Mouse (Mus musculus): Measurements from ENCODE around the gene Hist1h4a.
"Not testable (repeated sequence)": the region's sequence is repeated elsewhere in the genome, so short reads cannot be mapped to it uniquely, and the experiment has no call there.

The Hist1h4a gene

DNA sequence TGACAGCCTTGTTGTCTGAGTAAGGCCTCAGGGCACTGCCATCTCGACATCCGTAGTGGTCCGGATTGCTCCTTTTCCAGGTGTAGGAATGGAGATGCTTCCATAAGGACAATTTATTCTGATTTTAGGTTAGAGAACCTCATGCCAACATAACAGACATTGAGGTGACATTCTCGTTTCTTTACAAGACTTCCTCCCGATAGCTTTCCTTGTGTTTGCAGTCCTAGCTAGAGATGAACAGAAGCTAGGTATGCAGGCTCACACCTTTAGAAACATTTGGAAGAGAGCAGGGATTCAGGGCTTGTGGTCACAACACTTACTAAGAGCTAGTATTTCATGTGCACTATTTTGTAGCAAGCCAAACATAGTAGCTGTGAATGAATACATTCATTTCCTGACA is 17.8 kb downstream of the Hist1h4a start:
- DNase-seq (ENCODE audit: low read depth, low spot score): no peak

DNA sequence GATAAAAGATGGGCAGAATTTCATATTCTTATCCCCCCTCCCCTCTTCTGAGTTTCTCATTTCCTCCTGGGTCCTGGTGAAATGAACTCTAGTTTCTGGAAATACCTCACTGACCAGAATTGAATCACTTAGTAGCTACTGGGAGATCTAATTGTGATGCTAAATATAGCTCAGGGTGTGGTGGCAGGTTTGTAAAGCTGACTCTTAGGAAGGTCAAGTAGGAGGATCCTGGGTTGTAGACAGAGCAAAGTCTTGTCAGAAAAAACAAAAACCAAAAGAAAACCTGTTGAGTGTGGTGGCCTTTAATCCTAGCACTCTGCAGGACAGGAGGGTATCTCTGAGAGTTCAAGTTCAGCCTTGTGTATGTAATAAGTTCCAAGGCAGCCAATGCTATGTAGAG is 19.0 kb downstream of the Hist1h4a start:
- no peak for DNase-seq (ENCODE audit: low read depth, low spot score)

DNA sequence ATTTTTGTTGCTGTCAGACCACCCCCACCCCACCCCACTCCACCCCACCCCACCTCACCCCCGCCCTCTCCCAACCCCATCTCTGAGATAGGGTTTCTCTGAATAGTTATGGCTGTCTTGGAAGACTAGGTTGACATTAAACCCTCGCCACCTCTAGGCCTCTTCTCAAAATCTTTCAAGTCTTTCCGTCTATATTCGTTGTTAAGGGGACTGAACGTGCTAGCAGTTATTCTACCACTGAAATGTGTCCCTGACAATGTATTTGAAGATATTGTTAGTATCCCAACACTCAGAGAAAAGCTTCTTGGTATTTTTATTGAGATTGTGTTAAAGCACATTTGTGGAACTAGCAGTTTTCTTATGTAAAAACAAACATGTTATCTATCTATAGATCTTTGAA is 20.1 kb downstream of the Hist1h4a start:
- DNase-seq (ENCODE audit: low read depth, low spot score): no peak

DNA sequence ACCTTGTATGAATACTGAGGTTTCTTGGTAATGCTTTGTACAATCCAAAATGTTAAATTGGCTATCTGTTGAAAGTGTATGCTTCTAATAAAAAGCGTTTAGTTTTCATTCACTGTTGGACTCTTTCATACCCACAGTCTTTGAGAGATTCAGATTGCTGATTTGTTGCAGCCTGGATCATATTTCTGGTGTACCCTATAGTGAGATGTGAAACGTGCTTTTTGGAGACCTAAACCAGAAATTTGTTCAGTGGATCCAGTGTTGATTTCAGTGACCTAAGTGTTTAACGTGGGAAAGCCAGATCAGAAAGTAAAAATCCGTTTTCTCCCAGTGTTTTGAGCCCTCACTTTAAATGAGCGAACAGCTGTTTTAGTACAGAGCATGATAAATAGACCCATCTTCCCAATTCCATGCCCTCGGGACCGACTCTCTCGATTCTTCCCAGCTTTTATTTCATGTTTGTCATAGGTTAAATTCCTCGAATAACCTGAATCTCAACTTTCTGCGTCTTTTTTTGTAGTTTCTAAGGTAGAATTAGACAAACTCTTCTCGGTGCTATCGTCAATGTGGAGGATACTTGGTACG is 20.7 kb downstream of the Hist1h4a start:
- no peak for DNase-seq (ENCODE audit: low read depth, low spot score)

DNA sequence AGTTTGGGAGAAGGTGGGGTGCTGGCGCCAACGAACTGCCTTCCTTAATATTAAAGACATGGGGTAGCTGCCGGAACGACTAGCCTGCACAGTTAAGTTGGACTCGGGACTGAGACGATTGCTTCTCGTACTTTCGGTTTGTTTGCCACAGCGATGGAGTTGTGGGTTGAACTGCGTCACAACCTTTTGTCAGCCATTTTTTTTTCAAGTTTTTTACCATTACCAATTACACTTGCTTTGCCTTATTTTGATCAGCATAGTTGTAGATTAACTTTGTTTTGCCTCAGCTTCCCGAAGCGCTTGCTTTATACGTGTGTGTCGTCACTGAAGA is 21.1 kb downstream of the Hist1h4a start:
- DNase-seq (ENCODE audit: low read depth, low spot score): no peak

DNA sequence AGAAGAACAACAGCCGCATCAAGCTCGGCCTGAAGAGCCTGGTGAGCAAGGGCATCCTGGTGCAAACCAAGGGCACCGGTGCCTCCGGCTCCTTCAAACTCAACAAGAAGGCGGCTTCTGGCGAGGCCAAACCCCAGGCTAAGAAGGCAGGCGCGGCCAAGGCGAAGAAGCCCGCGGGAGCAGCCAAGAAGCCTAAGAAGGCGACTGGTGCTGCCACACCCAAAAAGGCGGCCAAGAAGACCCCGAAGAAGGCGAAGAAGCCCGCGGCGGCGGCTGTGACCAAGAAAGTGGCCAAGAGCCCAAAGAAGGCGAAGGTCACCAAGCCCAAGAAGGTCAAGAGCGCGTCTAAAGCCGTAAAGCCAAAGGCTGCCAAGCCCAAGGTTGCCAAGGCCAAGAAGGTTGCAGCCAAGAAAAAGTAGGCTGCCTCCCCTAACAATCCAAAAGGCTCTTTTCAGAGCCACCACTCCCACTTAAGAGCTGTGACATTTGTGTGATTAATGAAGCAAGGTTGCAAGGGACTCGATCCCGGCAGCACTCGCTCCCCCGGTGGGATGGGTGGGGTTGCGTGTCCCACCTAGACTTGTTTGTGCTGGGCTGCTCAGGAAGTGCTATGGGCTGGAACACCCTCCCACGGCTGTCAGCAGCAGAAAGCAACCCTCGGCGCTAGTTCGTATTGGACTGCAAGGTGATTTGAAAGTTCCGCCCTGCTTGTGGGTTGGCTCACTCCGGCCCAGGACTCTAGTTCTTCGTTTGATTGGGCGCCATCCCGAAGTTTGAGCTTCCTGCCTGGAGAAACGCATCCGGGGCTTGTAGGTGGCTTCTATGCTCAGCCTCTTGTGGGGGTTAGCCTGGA is 21.7 kb downstream of the Hist1h4a start:
- peak; percentile 83 for DNase-seq (ENCODE audit: low read depth, low spot score)

DNA sequence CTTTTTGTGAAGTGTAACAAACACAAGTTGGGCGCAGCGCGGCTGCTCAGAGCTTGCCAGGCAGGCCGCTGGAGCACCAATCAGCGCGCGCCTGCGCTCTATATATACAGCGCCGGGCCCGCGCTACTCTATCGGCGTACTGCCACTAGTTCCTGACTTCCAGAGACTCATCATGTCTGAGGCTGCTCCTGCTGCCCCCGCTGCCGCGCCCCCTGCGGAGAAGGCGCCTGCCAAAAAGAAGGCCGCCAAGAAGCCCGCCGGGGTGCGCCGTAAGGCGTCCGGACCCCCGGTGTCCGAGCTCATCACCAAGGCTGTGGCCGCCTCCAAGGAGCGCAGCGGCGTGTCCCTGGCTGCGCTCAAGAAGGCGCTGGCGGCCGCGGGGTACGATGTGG is 22.4 kb downstream of the Hist1h4a start, which contains the start of gene Hist1h1c:
Gene Hist1h1c, plus strand, starts transcription at position 132 of the 392 bp plus-strand sequence.
- peak; percentile 90 for DNase-seq (ENCODE audit: low read depth, low spot score)

DNA sequence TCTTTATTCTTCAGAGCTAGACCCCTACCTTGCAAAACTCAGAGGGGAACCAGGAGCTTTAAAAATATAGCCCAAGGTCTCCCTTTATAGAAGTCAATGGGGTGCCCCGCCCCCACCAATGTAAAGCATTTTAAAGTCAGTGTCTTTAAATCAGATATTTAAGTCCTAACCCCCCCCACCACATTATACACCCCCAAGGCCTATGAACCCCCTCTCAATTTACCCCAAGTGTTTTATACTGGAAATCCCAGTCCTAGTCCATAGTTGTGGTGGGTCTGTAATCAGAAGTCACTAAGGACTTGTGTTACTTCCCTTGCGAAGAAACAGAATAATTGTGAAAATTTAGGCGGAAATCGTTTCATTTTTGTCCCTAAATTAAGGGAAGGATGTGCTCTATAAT is 23.0 kb downstream of the Hist1h4a start:
- DNase-seq (ENCODE audit: low read depth, low spot score): no peak

DNA sequence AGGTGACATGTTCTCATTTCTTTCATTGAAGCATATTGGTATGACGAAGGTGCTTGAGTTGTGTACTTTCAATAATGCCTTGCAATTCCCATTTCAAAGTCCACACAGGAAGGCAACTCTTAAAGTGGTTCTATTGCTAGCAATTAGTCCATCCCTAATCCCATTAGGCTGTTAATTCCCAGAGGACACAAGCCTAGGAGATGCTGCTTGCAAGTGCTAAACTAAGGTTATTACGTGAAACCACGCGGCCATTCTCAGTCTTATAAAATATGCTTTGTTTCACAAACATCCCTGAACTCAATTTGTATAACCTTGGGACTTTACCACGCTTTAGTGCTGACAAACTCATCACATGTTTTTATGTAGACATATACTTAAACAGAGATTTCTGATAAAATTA is 23.9 kb downstream of the Hist1h4a start:
- no peak for DNase-seq (ENCODE audit: low read depth, low spot score)

DNA sequence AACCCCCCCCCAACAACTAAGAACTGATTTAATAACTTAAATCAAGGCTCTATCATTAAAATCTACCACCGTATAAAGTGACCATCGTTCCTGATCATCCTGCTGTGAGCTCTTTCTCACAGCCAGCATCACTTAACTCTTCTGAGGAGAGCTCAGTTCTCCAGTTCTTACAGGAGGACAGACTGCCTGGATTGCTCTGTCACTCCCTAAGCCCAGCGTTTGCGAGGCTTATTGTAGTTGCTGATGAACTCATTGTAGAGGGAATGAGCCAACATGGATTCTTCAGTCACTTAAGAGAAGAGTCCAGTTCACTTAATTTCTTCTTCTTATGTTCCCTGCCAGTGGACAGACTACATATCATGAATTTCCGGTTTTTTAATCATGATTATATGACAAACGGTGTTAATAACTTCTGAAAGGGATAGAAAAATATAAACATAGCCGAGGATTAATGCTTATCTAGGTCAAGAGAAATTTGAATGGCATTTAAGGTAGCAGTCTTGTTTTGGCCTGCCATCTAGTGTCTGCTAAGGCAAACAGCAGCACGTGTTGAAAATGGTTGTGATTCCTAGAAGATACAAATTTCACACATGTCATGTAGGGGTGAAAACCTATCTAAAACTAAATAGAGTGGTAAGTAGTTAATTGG is 28.8 kb downstream of the Hist1h4a start:
- no peak for DNase-seq (ENCODE audit: low read depth, low spot score)

DNA sequence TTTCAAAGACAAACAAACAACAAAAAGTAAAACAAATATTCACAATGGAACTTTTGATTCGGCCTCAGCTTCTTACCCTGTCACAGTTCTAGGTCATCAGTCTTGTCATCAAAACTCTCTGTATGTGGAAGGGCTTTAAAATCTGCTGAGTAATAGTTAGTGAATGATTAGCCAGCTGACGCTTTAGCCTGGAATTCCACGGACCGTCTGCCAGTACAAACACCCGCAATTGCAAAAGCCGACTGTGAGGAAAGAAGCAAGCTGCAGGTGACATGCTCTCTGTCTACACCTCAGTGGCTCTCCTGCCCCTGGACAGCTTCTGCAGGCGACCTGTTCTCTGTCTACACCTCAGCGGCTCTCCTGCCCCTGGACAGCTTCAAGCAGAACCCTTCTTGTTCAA is 30.6 kb downstream of the Hist1h4a start:
- no peak for DNase-seq (ENCODE audit: low read depth, low spot score)

DNA sequence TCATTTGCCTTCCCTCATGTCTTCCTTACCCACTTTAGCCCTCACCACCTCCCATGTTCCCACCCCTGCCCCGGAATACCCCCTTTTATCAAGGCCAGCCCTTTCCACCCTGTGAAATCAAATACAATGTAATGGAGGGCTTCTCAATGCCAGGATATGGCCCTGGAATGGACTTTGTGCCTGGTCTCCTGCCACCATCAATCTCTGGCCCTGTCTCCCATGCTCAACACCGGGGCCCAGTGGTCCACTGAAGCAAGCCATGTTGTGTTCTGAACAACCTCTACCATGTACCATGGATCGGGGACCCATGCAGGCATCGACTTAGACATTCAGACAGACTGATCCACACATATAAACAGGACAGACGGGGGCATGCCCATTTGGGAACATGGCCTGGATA is 31.3 kb downstream of the Hist1h4a start:
- no peak for DNase-seq (ENCODE audit: low read depth, low spot score)

DNA sequence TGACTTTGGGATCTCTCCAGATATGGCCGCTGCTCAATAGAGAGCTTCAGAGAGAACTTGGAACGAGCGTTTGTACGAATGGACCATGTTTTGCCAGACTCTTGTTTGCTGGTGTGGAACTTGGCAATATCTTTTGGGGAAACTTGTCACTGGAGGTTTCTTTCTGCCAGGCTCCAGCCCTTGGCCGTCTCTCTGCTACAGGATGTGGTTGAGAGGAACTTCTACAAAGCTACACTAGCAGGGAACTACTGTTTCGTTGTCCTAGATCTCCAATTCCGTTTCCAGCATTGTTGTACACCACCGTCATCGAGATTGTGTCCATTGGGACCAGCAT is 31.9 kb downstream of the Hist1h4a start:
- no peak for DNase-seq (ENCODE audit: low read depth, low spot score)

DNA sequence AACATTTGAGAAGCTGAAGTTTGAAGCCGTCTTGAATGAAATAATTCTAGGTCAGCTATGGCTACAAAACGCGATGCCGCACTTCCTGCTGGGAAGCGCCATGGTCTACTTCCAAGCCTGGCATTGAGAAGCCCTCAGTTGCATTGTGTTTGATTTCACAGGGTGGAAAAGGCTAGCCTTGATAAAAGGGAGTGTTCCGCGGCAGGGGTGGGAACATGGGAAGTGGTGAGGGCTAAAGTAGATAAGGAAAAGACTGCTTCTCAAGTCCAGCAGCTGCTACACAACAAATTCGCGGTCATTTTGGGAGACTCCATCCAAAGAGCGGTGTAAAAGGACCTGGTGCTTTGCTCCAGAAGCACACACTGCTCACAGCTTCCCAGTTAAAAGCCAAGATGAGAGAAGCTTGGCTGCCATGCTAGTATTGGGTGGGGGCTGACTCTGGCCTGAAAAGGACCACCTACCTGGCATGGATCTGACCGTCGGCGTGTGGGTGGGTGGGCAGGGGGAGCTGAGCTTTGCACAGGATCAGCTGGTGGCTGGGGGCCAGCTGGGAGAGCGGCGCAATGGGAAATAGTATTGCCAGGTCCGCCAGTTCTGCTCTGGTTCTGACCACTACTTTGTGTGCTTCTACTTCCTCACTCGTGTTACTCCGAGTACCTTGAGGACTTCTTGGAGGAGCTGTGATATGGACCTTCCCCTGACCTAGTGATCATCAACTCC is 32.4 kb downstream of the Hist1h4a start:
- DNase-seq (ENCODE audit: low read depth, low spot score): no peak

DNA sequence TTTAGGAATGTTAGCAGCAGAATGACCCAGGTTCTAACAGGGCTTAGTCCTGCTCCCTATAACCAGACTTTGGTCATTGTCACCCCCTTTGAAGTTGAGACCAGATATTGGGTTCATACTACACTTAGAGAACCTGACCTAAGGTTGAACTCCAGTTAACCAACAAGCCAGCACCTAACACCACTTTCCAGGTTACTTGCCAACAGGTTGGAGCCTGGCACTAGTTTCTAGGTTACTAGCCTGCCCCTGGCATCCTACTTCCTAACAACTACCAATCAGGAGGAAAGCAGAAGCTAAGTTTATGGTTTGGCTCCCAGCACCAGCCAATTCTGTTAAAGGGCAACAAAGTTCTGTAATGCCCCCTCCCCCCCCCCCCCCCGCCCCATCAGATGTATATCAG is 35.8 kb downstream of the Hist1h4a start:
- DNase-seq (ENCODE audit: low read depth, low spot score): no peak

DNA sequence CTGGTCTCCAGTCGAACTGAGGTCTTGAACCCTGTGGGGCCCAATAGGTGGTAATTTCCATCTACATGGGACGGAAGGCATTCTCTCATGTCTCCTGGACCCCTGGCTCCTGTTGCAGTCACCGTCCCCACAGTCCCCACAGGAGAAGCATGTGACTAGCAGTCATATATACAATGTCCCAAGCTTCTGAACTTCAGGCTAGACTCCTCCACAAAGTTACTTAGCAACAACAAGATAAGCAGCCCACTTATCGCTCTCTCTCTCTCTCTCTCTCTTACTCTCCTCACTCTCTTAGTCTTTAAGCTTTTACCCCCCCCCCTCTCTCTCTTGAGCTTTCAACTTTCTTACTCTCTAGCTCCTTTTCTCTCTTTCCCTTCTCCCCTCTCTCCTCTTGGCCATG is 36.8 kb downstream of the Hist1h4a start:
- DNase-seq (ENCODE audit: low read depth, low spot score): no peak

DNA sequence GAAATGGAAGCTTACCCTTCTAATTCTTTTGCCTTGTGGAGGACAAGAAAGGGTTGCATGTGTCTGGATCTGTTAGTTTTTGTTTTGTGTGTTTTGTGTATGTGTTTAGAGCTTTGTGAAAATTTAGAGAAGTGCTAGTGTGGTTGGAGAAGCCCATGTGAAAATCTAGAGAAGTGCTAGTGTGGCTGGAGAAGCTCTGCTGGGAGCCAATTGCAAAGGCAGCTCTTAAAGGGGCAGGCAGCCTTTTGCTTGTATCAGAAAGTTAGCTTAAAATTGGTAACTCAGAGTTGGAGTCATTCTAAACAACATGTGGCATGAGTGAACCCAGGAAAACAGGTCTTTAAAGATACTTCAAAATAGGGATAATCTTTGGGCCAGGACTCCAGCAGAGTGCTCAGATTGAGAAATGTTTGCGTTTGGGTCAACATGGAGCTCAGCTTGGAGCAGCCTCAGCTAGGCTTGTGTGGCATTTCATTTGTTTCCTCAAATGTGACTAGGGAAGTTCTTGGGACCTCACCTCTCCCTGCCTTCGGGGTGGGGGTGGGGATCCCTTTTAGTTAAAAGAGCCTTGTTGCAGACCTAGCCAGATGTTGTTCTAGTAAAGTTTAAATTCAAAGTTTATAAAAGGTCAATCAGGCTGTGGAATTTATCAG is 43.3 kb downstream of the Hist1h4a start:
- not testable (repeated sequence) for DNase-seq (ENCODE audit: low read depth, low spot score)

DNA sequence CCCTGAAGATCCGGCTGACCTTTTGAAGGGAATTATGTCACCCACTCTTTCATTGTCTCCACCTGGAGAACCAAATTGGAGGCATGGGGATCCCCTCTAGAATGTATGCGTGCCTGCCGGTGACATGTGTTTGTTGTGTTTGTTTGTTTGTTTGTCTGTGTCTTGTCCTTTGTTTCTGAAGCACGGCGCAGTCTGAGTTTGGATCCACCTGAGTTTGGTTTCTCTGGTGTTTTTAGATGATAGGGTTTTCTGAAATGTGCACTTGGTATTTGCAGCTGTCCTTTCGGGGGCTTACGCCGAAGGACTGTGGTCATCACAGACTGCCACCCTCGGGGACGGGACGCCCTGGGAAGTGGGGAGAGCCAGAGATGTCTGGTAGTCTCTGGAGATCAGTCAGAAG is 43.9 kb downstream of the Hist1h4a start:
- DNase-seq (ENCODE audit: low read depth, low spot score): no peak

DNA sequence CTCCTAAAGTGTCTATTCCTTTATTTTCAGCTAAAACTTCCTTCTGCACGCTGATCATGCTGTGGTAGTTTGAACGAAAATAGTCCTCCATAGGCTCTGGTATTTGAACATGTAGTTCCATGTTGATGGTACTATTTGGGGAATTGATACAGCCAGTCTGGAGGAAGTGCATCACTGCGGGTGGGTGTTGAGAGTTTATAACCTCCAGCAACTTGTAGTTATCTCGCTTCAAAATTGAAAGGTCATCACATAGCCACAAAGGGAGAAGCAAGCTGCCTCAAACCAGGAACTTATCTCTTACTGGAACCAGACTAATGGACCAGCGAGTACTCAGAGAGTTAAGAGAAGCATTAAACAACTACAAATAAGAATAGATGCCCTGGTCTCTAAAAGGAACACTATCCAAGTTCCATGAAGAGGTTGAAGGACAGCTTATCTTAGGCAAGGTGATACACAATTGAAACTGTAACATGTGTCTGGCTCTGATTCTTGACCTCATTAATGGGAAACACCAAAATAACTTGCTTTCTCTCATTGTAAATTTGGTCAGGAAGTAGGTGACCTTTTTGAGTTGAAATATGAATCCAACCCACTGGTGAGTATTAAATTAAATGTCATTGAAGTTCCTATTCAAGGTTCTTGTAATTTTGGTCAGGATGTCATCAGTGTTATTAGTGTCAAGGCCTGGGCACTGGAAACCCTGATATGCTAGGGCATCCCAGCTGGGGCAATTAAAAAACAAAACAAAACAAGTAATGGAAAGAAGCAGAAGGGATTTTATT is 44.6 kb downstream of the Hist1h4a start:
- no peak for DNase-seq (ENCODE audit: low read depth, low spot score)
